In the genomic region with DNA sequence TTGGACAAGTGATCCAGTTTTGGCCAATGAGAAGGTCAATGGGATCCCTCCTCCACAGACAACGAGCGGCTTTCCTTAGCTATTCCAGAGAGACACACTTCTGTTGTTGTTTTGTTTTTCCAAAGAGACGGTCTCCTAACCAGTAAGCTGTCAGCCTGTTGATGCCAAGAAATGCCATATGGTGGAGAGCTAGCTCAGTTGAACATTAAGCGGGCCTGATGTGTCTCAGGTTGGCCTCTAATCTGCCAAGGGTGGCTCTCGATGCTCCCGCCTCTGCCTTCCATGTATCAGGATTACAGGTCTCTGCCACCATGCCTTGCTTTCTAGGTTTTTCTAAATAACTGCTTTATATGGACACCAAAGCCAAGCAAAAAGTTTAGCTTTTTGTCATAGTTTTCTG, we compare ENCODE assay signal across 20 mouse cellular contexts. TPM values are rescaled to one million over a fixed set of nuclear protein-coding genes. Genes with fewer than 3 reads are reported as not detected.
DNase-seq lines count a peak whose midpoint lies in the region; ATAC-seq and TF ChIP-seq lines count a peak whose summit lies in the region.
"Had no signal": no experiment of that assay in that cellular context is flagged by ENCODE, and none has a peak within 500 bp of the region (broad histone marks: within the 10 kb centered on the region; RNA-seq: fewer than 3 reads in every experiment).

No protein-coding gene starts in this region.

- H3K36me3 ChIP-seq in hindbrain, postnatal 0 days (ENCODE audit: insufficient read depth, low read length) = no peaks in the 10 kb centered on the region
- no peaks in the 10 kb centered on the region for H3K36me3 ChIP-seq in hindbrain, embryonic 13.5 days
- no peaks in the 10 kb centered on the region for H3K36me3 ChIP-seq in stomach, embryonic 15.5 days
- no peaks in the 10 kb centered on the region for H3K36me3 ChIP-seq in stomach, postnatal 0 days (ENCODE audit: control insufficient read depth, insufficient read depth, low read length)
- H3K36me3 ChIP-seq in liver, embryonic 16.5 days (ENCODE audit: control insufficient read depth, insufficient read depth) = no peaks in the 10 kb centered on the region
- H3K36me3 ChIP-seq: embryonic facial prominence, embryonic 13.5 days; forebrain, embryonic 12.5 days; G1E; limb, embryonic 10.5 days had no signal

- no peak overlapping the region for H3K4me2 ChIP-seq in hindbrain, postnatal 0 days (ENCODE audit: low read depth, low read length)
- H3K4me2 ChIP-seq in hindbrain, embryonic 13.5 days = no peak overlapping the region
- no peak overlapping the region for H3K4me2 ChIP-seq in stomach, embryonic 15.5 days
- no peak overlapping the region for H3K4me2 ChIP-seq in stomach, postnatal 0 days (replicated peaks; ENCODE audit: low read depth)
- no peak overlapping the region for H3K4me2 ChIP-seq in liver, embryonic 16.5 days (ENCODE audit: low read depth, low read length)
- H3K4me2 ChIP-seq: embryonic facial prominence, embryonic 13.5 days; forebrain, embryonic 12.5 days; midbrain, embryonic 11.5 days had no signal

- DNase-seq in hindbrain, postnatal 0 days (ENCODE audit: low spot score) = peak; percentile 42
- no peak for DNase-seq in stomach, postnatal 0 days (ENCODE audit: low spot score)
- DNase-seq in cerebellum, postnatal 10 days = peak; percentile 41 to 59
- no peak for DNase-seq in gastrocnemius, postnatal 25 days
- DNase-seq in layer of hippocampus, postnatal 25 days (ENCODE audit: extremely low spot score in 1 of 2, low spot score in 1 of 2) = no peak
- DNase-seq: adrenal gland, adult 8-10 months; B cell, adult 2 months; embryo, embryonic 11 days; kidney, postnatal 36 days; lung, postnatal 10 days had no signal

- no peak for TF ChIP-seq EP300 in stomach, postnatal 0 days (optimal IDR thresholded peaks at IDR 0.05)

- H3K27ac ChIP-seq in hindbrain, postnatal 0 days = no peak overlapping the region
- H3K27ac ChIP-seq in hindbrain, embryonic 13.5 days = no peak overlapping the region
- H3K27ac ChIP-seq in stomach, embryonic 15.5 days = peak overlapping the region; percentile 6; the same call in 1 of the 2 replicates
- no peak overlapping the region for H3K27ac ChIP-seq in stomach, postnatal 0 days (replicated peaks)
- H3K27ac ChIP-seq in liver, embryonic 16.5 days (ENCODE audit: low read length) = peak overlapping the region; percentile 92
- H3K27ac ChIP-seq: embryonic facial prominence, embryonic 13.5 days; forebrain, embryonic 12.5 days; limb, embryonic 10.5 days had no signal

- no peak for ATAC-seq in hindbrain, postnatal 0 days
- ATAC-seq in hindbrain, embryonic 13.5 days (ENCODE audit: low FRiP score) = no peak
- no peak for ATAC-seq in stomach, embryonic 15.5 days (ENCODE audit: insufficient read depth, low FRiP score, low read depth)
- no peak for ATAC-seq in stomach, postnatal 0 days (ENCODE audit: low FRiP score, low TSS enrichment)
- no peak for ATAC-seq in liver, embryonic 16.5 days (ENCODE audit: low read depth)
- ATAC-seq: hindbrain, embryonic 16.5 days had no signal

- no peaks in the 10 kb centered on the region for H3K4me1 ChIP-seq in hindbrain, postnatal 0 days (ENCODE audit: insufficient read depth, low read length)
- H3K4me1 ChIP-seq in hindbrain, embryonic 13.5 days (replicated peaks) = peaks cover 1% of the 10 kb centered on the region; the same call in 1 of the 2 replicates
- no peaks in the 10 kb centered on the region for H3K4me1 ChIP-seq in stomach, embryonic 15.5 days
- H3K4me1 ChIP-seq in stomach, postnatal 0 days (replicated peaks; ENCODE audit: control insufficient read depth, insufficient read depth) = peaks cover 5% of the 10 kb centered on the region; the same call in 1 of the 2 replicates
- peaks cover 28% of the 10 kb centered on the region for H3K4me1 ChIP-seq in liver, embryonic 16.5 days (ENCODE audit: control insufficient read depth, low read depth, low read length)
- H3K4me1 ChIP-seq: embryonic facial prominence, embryonic 13.5 days had no signal

- no peak for TF ChIP-seq CTCF in hindbrain, postnatal 0 days (IDR thresholded peaks at IDR 0.05; ENCODE audit: low read depth)
- TF ChIP-seq CTCF in stomach, postnatal 0 days (IDR thresholded peaks at IDR 0.05; ENCODE audit: low read depth) = no peak

- H3K9ac ChIP-seq in hindbrain, postnatal 0 days (replicated peaks; ENCODE audit: low read length) = no peak overlapping the region
- H3K9ac ChIP-seq in hindbrain, embryonic 13.5 days = no peak overlapping the region
- no peak overlapping the region for H3K9ac ChIP-seq in stomach, embryonic 15.5 days
- H3K9ac ChIP-seq in stomach, postnatal 0 days (ENCODE audit: low read length) = no peak overlapping the region
- H3K9ac ChIP-seq in liver, embryonic 16.5 days (ENCODE audit: low read depth, low read length) = no peak overlapping the region; the same call in 1 of the 2 replicates
- H3K9ac ChIP-seq: embryonic facial prominence, embryonic 13.5 days; forebrain, embryonic 12.5 days had no signal

- H3K4me3 ChIP-seq in hindbrain, postnatal 0 days (ENCODE audit: low read length) = no peak overlapping the region
- no peak overlapping the region for H3K4me3 ChIP-seq in hindbrain, embryonic 13.5 days
- no peak overlapping the region for H3K4me3 ChIP-seq in stomach, embryonic 15.5 days (replicated peaks)
- H3K4me3 ChIP-seq in stomach, postnatal 0 days (ENCODE audit: low read depth, low read length) = no peak overlapping the region
- H3K4me3 ChIP-seq in liver, embryonic 16.5 days (ENCODE audit: low read depth, low read length) = no peak overlapping the region
- H3K4me3 ChIP-seq: embryonic facial prominence, embryonic 13.5 days; forebrain, embryonic 12.5 days; limb, embryonic 10.5 days had no signal

- H3K27me3 ChIP-seq in hindbrain, postnatal 0 days (ENCODE audit: insufficient read depth, low read length) = no peaks in the 10 kb centered on the region
- H3K27me3 ChIP-seq in hindbrain, embryonic 13.5 days = no peaks in the 10 kb centered on the region
- no peaks in the 10 kb centered on the region for H3K27me3 ChIP-seq in stomach, embryonic 15.5 days (replicated peaks)
- no peaks in the 10 kb centered on the region for H3K27me3 ChIP-seq in stomach, postnatal 0 days (ENCODE audit: control insufficient read depth, insufficient read depth, low read length)
- H3K27me3 ChIP-seq in liver, embryonic 16.5 days (ENCODE audit: control insufficient read depth, insufficient read depth, low read depth, low read length) = no peaks in the 10 kb centered on the region
- H3K27me3 ChIP-seq: CH12.LX; embryonic facial prominence, embryonic 13.5 days; forebrain, embryonic 12.5 days had no signal

- peaks cover 6% of the 10 kb centered on the region; the same call in 1 of the 2 replicates for H3K9me3 ChIP-seq in hindbrain, postnatal 0 days (ENCODE audit: low read length)
- peaks cover 7% of the 10 kb centered on the region; the same call in 1 of the 2 replicates for H3K9me3 ChIP-seq in hindbrain, embryonic 13.5 days
- no peaks in the 10 kb centered on the region for H3K9me3 ChIP-seq in stomach, embryonic 15.5 days
- 0 out of 2 replicates have a peak, but pooled peaks cover 3% of the 10 kb centered on the region for H3K9me3 ChIP-seq in stomach, postnatal 0 days (ENCODE audit: control insufficient read depth, low read length)
- 0 out of 2 replicates have a peak, but pooled peaks cover 4% of the 10 kb centered on the region for H3K9me3 ChIP-seq in liver, embryonic 16.5 days (replicated peaks; ENCODE audit: control insufficient read depth, low read length)
- H3K9me3 ChIP-seq: limb, embryonic 10.5 days had no signal

- 58% methylated on average over 6 of the region's 6 CpGs for WGBS in hindbrain, postnatal 0 days
- WGBS in hindbrain, embryonic 13.5 days = 93% methylated on average over 6 of the region's 6 CpGs
- 84% methylated on average over 6 of the region's 6 CpGs for WGBS in stomach, embryonic 15.5 days
- 81% methylated on average over 6 of the region's 6 CpGs for WGBS in stomach, postnatal 0 days
- WGBS in liver, embryonic 16.5 days (ENCODE audit: insufficient replicate concordance) = 84% methylated on average over 6 of the region's 6 CpGs

RNA-seq across cellular contexts. Expression of a gene that starts 21.5 kb away (rescaled TPM):
- 44.7 and 52.6 TPM in 2 replicates for total RNA-seq in hindbrain, postnatal 0 days (2014; rRNA removed)
- polyA plus RNA-seq in hindbrain, postnatal 0 days (2015; fragmentation: Nextera tagmentation; extraction: Ambion mirVana) = 62.4 and 72.7 TPM in 2 replicates
- 53.9 and 94.4 TPM in 2 replicates for polyA plus RNA-seq in hindbrain, embryonic 13.5 days (2015; fragmentation: Nextera tagmentation; extraction: Ambion mirVana)
- polyA plus RNA-seq in stomach, embryonic 15.5 days (2015; fragmentation: Nextera tagmentation; extraction: Ambion mirVana) = 223 and 228 TPM in 2 replicates
- polyA plus RNA-seq in stomach, postnatal 0 days (2015; fragmentation: Nextera tagmentation; extraction: Ambion mirVana) = 289 and 299 TPM in 2 replicates
- 43.3 and 44.1 TPM in 2 replicates for polyA plus RNA-seq in liver, embryonic 16.5 days (2015; fragmentation: Nextera tagmentation; extraction: Ambion mirVana)
- 1 to 10 TPM; 2.2 to 2.9 TPM for total RNA-seq in gastrocnemius, postnatal 25 days (2021)
- 10 to 100 TPM; 48.4 to 48.7 TPM for total RNA-seq in layer of hippocampus, postnatal 25 days (2021)

Comparison
In these comparisons a context has a peak if more than half of its experiments do, and no peak if none do; other contexts are left out.
1. H3K27ac ChIP-seq: peak in stomach, embryonic 15.5 days (single experiment) and liver, embryonic 16.5 days (single experiment); none in hindbrain, postnatal 0 days (single experiment), hindbrain, embryonic 13.5 days (single experiment) and stomach, postnatal 0 days (single experiment).
2. DNase-seq: peak in hindbrain, postnatal 0 days (single experiment) and cerebellum, postnatal 10 days (2 of 2); none in stomach, postnatal 0 days (single experiment), gastrocnemius, postnatal 25 days (single experiment) and layer of hippocampus, postnatal 25 days (0 of 2).